Comparison of ENCODE assay signal across 8 mouse cellular contexts in genomic region chr9:21161209-21161909, GRCm38 (mm10). TPM values are rescaled to one million over a fixed set of nuclear protein-coding genes. Genes with fewer than 3 reads are reported as not detected.
A peak's percentile ranks its signal among the peaks of the same experiment; 100 is the strongest.
DNase-seq lines count a peak whose midpoint lies in the region; ATAC-seq and TF ChIP-seq lines count a peak whose summit lies in the region.

No protein-coding gene starts in this region.

- peak; percentile 95 for TF ChIP-seq CTCF in intestine, postnatal 0 days (IDR thresholded peaks at IDR 0.05; ENCODE audit: low read depth)

- H3K4me3 ChIP-seq in intestine, postnatal 0 days (ENCODE audit: low read depth, low read length), result peak overlapping the region; percentile 52
- H3K4me3 ChIP-seq in midbrain, embryonic 11.5 days (ENCODE audit: low read depth, low read length), result peak overlapping the region; percentile 49

- WGBS in intestine, postnatal 0 days, result under 1% methylated on average over 52 of the region's 52 CpGs
- under 1% methylated on average over 52 of the region's 52 CpGs for WGBS in midbrain, embryonic 11.5 days

- H3K9ac ChIP-seq in intestine, postnatal 0 days (ENCODE audit: low read depth, low read length), result peak overlapping the region; percentile 57
- H3K9ac ChIP-seq in midbrain, embryonic 11.5 days (ENCODE audit: low read length), result peak overlapping the region; percentile 79

- peak overlapping the region; percentile 90 for H3K4me2 ChIP-seq in intestine, postnatal 0 days (replicated peaks; ENCODE audit: low read depth)
- peak overlapping the region; percentile 64 for H3K4me2 ChIP-seq in midbrain, embryonic 11.5 days

- no peaks in the 10 kb centered on the region for H3K36me3 ChIP-seq in intestine, postnatal 0 days (ENCODE audit: control insufficient read depth, insufficient read depth)
- no peaks in the 10 kb centered on the region for H3K36me3 ChIP-seq in midbrain, embryonic 11.5 days (ENCODE audit: control insufficient read depth, insufficient read depth, low read length)

- ATAC-seq in intestine, postnatal 0 days, result peak; percentile 71
- peak; percentile 81 for ATAC-seq in midbrain, embryonic 11.5 days (ENCODE audit: low FRiP score)

- no peak overlapping the region for H3K27ac ChIP-seq in intestine, postnatal 0 days (ENCODE audit: low read depth, low read length)
- no peak overlapping the region for H3K27ac ChIP-seq in midbrain, embryonic 11.5 days (ENCODE audit: low read depth, low read length)

- 0 out of 2 replicates have a peak, but pooled peaks cover 5% of the 10 kb centered on the region for H3K4me1 ChIP-seq in intestine, postnatal 0 days (replicated peaks; ENCODE audit: control insufficient read depth, insufficient read depth, low read length)
- H3K4me1 ChIP-seq in midbrain, embryonic 11.5 days (ENCODE audit: control insufficient read depth, insufficient read depth, low read length), result peaks cover 14% of the 10 kb centered on the region

- peaks cover 33% of the 10 kb centered on the region for H3K27me3 ChIP-seq in intestine, postnatal 0 days (replicated peaks; ENCODE audit: control insufficient read depth, insufficient read depth, low read length)
- peaks cover 42% of the 10 kb centered on the region for H3K27me3 ChIP-seq in midbrain, embryonic 11.5 days (ENCODE audit: control insufficient read depth, insufficient read depth, low read length)

- H3K9me3 ChIP-seq in intestine, postnatal 0 days (ENCODE audit: control insufficient read depth), result no peaks in the 10 kb centered on the region
- H3K9me3 ChIP-seq in midbrain, embryonic 11.5 days (ENCODE audit: control insufficient read depth, low read length), result no peaks in the 10 kb centered on the region; the same call in 1 of the 2 replicates

- DNase-seq in adrenal gland, adult 2 months, result peak; percentile 92
- DNase-seq in embryo, embryonic 11.5 days (ENCODE audit: low read depth, low spot score), result peak; percentile 76
- peak; percentile 65 to 83 for DNase-seq in gastrocnemius, postnatal 4 days (ENCODE audit: low spot score in 2 of 2)
- DNase-seq in left cerebral cortex, postnatal 4 days, result peak; percentile 88
- DNase-seq in midbrain, embryonic 11.5 days (ENCODE audit: low spot score, missing footprints), result peak; percentile 98
- peak; percentile 92 for DNase-seq in right cerebral cortex, postnatal 4 days
- DNase-seq in yolk sac, embryonic 10.5 days (ENCODE audit: low spot score), result peak; percentile 78

- intact Hi-C loops in left cerebral cortex, postnatal 4 days (cut with DNase I), result no loop called here

RNA-seq across cellular contexts. Expression of gene Pde4a, which starts 4.2 kb away (rescaled TPM):
- 10 to 100 TPM in 1 of 2 experiments, 1 to 10 TPM in 1; 8.8 to 17.7 TPM for total RNA-seq in adrenal gland, adult 2 months (2021)
- 13.2 and 15.6 TPM in 2 replicates for polyA plus RNA-seq in adrenal gland, adult 2 months (2012; rRNA removed)
- 10 to 100 TPM; 11.6 to 13.8 TPM for total RNA-seq in gastrocnemius, postnatal 4 days (2021)
- 2.8 and 3.5 TPM in 2 replicates for polyA plus RNA-seq in intestine, postnatal 0 days (2015; fragmentation: Nextera tagmentation; extraction: Ambion mirVana)
- total RNA-seq in left cerebral cortex, postnatal 4 days (2021), result 10 to 100 TPM; 44.4 to 47.3 TPM
- 5.0 and 6.5 TPM in 2 replicates for polyA plus RNA-seq in midbrain, embryonic 11.5 days (2014; fragmentation: Nextera tagmentation; extraction: Ambion mirVana)

RNA-seq across cellular contexts. Expression of gene Cdc37, which starts 11.6 kb away (rescaled TPM):
- 100 to 1,000 TPM; 179 to 202 TPM for total RNA-seq in adrenal gland, adult 2 months (2021)
- polyA plus RNA-seq in adrenal gland, adult 2 months (2012; rRNA removed), result 58.3 and 59.0 TPM in 2 replicates
- 100 to 1,000 TPM; 160 to 163 TPM for total RNA-seq in gastrocnemius, postnatal 4 days (2021)
- 113 and 115 TPM in 2 replicates for polyA plus RNA-seq in intestine, postnatal 0 days (2015; fragmentation: Nextera tagmentation; extraction: Ambion mirVana)
- total RNA-seq in left cerebral cortex, postnatal 4 days (2021), result 100 to 1,000 TPM; 125 TPM
- 297 and 318 TPM in 2 replicates for polyA plus RNA-seq in midbrain, embryonic 11.5 days (2014; fragmentation: Nextera tagmentation; extraction: Ambion mirVana)

RNA-seq across cellular contexts. Expression of gene Tyk2, which starts 30.3 kb away (rescaled TPM):
- total RNA-seq in adrenal gland, adult 2 months (2021), result 10 to 100 TPM; 12.7 to 14.6 TPM
- polyA plus RNA-seq in adrenal gland, adult 2 months (2012; rRNA removed), result 23.5 and 25.8 TPM in 2 replicates
- 1 to 10 TPM; 9.3 TPM for total RNA-seq in gastrocnemius, postnatal 4 days (2021)
- polyA plus RNA-seq in intestine, postnatal 0 days (2015; fragmentation: Nextera tagmentation; extraction: Ambion mirVana), result 8.0 and 9.2 TPM in 2 replicates
- total RNA-seq in left cerebral cortex, postnatal 4 days (2021), result 10 to 100 TPM; 16.1 to 16.7 TPM
- polyA plus RNA-seq in midbrain, embryonic 11.5 days (2014; fragmentation: Nextera tagmentation; extraction: Ambion mirVana), result 6.1 and 7.1 TPM in 2 replicates
